In the genomic region with DNA sequence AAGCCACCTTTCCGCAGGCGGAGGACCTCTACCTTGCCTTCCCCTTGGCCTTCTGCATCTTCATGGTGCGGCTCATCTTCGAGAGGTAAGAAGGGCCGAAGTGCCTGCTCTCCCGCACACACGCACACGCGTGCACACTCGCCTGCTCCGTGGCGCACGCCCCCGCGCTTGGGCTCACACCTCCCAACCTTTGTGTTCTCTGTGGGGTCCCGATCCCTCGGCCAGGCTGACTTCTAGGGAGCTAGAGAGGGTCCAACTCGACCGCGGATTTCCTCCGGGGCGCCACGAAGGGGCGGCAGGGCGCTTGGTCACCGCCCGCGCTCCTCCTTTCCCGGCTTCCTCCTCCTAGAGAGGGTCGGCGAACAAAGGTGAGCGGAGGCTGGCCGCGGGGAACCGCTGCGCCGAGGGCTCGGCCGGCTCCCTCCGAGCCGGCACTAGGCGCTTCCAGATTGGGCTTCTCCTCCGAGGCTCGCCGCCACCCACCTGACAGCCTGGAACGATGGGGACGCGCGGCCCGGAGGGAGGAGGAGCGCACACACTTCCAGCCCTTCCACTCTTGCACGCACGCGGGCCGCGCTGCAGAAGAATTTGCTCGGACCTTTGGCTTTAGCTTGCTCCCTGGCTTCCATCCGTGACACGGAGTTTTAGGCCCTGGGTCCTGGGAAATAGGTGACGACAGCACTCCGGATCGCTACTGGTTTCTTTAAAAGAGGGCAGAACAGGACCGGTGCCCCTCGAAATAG, we compare ENCODE assay signal across 8 mouse cellular contexts. TPM values are rescaled to one million over a fixed set of nuclear protein-coding genes. Genes with fewer than 3 reads are reported as not detected.
A peak's percentile ranks its signal among the peaks of the same experiment; 100 is the strongest.
DNase-seq lines count a peak whose midpoint lies in the region; ATAC-seq and TF ChIP-seq lines count a peak whose summit lies in the region.

No protein-coding gene starts in this region.

- H3K4me3 ChIP-seq in cerebellum, adult 2 months (replicated peaks; ENCODE audit: insufficient read depth, low read depth, low read length): peak overlapping the region; percentile 81
- peak overlapping the region; percentile 85 for H3K4me3 ChIP-seq in hindbrain, embryonic 10.5 days

- peak; percentile 69 for ATAC-seq in frontal cortex, adult (ENCODE audit: low TSS enrichment)

- H3K27me3 ChIP-seq in cerebellum, adult 2 months (ENCODE audit: control insufficient read depth, insufficient read depth, low read length): no peaks in the 10 kb centered on the region
- peaks cover 15% of the 10 kb centered on the region for H3K27me3 ChIP-seq in hindbrain, embryonic 10.5 days (ENCODE audit: insufficient read depth, poor library complexity, severe bottlenecking)

- TF ChIP-seq CTCF in cerebellum, adult 2 months (IDR thresholded peaks at IDR 0.05; ENCODE audit: borderline replicate concordance, insufficient read depth, low read depth, low read length): no peak

- DNase-seq in MN1 (ENCODE audit: low spot score): peak; percentile 50
- peak; percentile 74 to 81 for DNase-seq in cerebellum, adult 2 months
- peak; percentile 72 for DNase-seq in hindbrain, embryonic 10.5 days (ENCODE audit: low spot score)
- DNase-seq in layer of hippocampus, postnatal 10 days (ENCODE audit: low spot score in 2 of 2): peak; percentile 48 to 70
- peak; percentile 49 for DNase-seq in lung, postnatal 36 days
- DNase-seq in retina, postnatal 7 days (ENCODE audit: low read depth, low spot score): peak; percentile 21
- peak; percentile 48 to 49 for DNase-seq in urinary bladder, postnatal 36 days (ENCODE audit: low spot score in 2 of 2)

- no peaks in the 10 kb centered on the region for H3K36me3 ChIP-seq in hindbrain, embryonic 10.5 days

- H3K27ac ChIP-seq in cerebellum, adult 2 months (ENCODE audit: insufficient read depth, low read length): peak overlapping the region; percentile 39
- H3K27ac ChIP-seq in hindbrain, embryonic 10.5 days: peak overlapping the region; percentile 95

- no peak for TF ChIP-seq POLR2A in cerebellum, adult 2 months (IDR thresholded peaks at IDR 0.05; ENCODE audit: borderline replicate concordance, insufficient read depth, low read length)

- 1% methylated on average over 64 of the region's 64 CpGs for WGBS in cerebellum, adult 2 months
- WGBS in hindbrain, embryonic 10.5 days: under 1% methylated on average over 64 of the region's 64 CpGs

- H3K9me3 ChIP-seq in hindbrain, embryonic 10.5 days: no peaks in the 10 kb centered on the region

- peaks cover 8% of the 10 kb centered on the region; the same call in 1 of the 2 replicates for H3K4me1 ChIP-seq in cerebellum, adult 2 months (ENCODE audit: control insufficient read depth, insufficient read depth, low read length)
- peaks cover 35% of the 10 kb centered on the region for H3K4me1 ChIP-seq in hindbrain, embryonic 10.5 days (replicated peaks)

RNA-seq across cellular contexts. Expression of a gene that starts 0.7 kb away (rescaled TPM):
- polyA plus RNA-seq in cerebellum, adult 2 months (2012; rRNA removed): 29.8 and 31.8 TPM in 2 replicates
- 30.9 and 36.8 TPM in 2 replicates for polyA plus RNA-seq in hindbrain, embryonic 10.5 days (2016; fragmentation: Nextera tagmentation; extraction: Ambion mirVana)
- total RNA-seq in layer of hippocampus, postnatal 10 days (2021): 10 to 100 TPM; 70.5 to 77.3 TPM

Comparison
In these comparisons a context has a peak if more than half of its experiments do, and no peak if none do; other contexts are left out.
1. Peak in every context shown above with its lines: DNase-seq, ATAC-seq, H3K4me3 ChIP-seq and H3K27ac ChIP-seq.
2. DNase-seq: peak in every context shown above with its lines; median percentile 78 in cerebellum, adult 2 months; 72 in hindbrain, embryonic 10.5 days; 59 in layer of hippocampus, postnatal 10 days; 50 in MN1; 49 in lung, postnatal 36 days; 48 in urinary bladder, postnatal 36 days; 21 in retina, postnatal 7 days.